Mouse (Mus musculus): ENCODE results near the gene Btbd2.

Btbd2 gene

GRCm38 (mm10) chr10:80656863-80657623, at the start of gene Btbd2:
Gene Btbd2, minus strand, starts transcription at chr10:80657071.
- DNase-seq (ENCODE audit: low spot score), result no peak

DNA sequence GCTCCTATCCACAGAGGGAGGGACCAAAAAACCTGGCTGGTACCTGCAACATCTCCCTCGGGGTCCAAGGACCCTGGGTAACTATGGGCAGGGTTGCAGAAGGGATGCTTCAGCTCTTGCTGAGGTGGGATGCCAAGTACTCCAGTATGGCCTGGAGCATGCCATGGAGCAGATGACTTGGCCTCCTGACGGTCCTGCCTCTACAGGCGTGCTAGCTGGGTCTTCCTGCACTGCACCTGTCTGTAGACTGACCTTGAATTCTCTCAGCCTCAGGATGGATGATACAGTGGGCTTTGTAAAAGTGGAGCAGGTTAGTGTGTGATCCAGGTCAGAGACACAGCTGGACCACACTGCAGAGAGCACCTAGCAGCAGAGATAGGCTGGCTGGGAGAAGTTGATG, 48.6 kb upstream of the Btbd2 start:
- DNase-seq (ENCODE audit: low spot score), result no peak

DNA sequence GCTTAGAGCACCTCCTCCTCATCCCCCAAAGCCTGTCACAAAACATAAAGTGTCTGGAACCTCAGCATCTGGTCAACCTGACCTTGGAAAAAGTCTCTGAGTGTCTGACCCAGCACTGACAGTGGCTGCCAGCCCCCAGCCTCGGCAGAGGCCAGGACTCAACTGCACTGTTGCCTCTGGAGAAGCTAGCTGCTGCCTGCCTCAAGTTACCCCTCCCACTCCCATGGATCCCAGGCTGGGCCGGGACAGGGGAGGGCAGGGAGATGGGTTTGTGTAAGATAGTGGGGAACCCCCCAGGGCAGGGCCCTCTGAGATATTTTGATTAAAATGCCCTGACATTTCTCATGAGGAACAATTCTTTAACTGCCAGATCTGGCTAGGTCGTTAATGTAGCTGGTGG, 48.2 kb upstream of the Btbd2 start:
- DNase-seq (ENCODE audit: low spot score), result no peak

- no peak for DNase-seq (ENCODE audit: low spot score)
These were observed 47.5 kb upstream of the Btbd2 start for GRCm38 (mm10) chr10:80704418-80704817.

DNA sequence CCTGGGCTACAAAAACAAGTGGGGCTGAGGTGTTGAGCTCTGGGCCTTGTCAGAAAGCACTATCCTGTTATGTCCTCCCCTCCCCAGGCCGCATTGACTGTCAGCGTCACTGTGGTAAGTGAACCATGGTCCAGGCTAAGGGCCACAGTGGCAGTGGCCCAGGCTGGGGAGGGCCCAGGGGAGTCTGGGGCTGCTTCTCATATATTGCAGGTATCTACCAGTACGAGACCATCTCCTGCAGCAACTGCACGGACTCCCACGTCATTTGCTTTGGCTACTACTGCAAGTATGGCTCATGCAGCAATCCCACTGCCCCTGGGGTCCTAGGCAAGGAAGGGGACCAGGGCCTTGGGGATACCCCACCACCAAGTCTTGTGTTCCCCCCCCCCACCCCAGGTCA, 46.8 kb upstream of the Btbd2 start:
- DNase-seq (ENCODE audit: low spot score), result no peak

DNA sequence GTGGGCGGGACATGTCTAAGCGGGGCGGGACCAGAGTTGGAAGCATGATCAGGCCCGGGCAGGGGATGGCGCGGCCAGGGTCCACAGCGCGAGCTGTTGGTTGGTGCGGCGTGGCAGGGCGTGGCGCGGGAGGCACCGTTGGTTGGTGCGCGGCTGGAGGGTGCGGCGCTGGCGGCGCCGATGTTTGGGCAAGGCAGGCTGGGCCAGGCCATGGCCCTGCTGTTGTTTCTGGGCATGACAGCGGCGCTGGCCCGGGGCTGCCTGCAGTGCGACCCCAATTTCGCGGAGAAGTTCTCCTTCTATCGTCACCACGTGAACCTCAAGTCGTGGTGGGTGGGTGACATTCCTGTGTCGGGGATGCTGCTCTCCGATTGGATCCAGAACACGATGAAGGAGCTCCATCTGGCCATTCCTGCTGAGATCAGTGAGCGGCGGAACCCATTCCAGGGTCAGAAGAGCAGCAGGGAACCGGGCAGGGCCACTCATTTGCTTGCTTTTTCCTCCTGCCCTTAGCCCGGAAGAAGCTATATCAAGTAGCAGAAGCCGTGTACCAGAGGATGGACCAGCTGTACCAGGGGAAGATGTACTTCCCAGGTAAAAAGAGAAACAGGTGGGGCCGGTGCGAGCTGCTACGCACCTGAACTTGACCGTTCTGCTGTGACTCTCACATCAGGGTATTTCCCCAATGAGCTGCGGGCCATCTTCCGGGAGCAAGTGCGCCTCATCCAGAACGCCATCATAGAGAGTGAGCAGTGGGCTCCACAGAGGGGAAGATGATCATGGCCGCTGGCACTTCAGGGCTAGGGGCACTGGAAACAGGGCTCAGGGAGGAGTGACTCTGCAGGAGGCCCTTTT, 45.9 kb upstream of the Btbd2 start:
- peak; percentile 96 for DNase-seq (ENCODE audit: low spot score)

DNA sequence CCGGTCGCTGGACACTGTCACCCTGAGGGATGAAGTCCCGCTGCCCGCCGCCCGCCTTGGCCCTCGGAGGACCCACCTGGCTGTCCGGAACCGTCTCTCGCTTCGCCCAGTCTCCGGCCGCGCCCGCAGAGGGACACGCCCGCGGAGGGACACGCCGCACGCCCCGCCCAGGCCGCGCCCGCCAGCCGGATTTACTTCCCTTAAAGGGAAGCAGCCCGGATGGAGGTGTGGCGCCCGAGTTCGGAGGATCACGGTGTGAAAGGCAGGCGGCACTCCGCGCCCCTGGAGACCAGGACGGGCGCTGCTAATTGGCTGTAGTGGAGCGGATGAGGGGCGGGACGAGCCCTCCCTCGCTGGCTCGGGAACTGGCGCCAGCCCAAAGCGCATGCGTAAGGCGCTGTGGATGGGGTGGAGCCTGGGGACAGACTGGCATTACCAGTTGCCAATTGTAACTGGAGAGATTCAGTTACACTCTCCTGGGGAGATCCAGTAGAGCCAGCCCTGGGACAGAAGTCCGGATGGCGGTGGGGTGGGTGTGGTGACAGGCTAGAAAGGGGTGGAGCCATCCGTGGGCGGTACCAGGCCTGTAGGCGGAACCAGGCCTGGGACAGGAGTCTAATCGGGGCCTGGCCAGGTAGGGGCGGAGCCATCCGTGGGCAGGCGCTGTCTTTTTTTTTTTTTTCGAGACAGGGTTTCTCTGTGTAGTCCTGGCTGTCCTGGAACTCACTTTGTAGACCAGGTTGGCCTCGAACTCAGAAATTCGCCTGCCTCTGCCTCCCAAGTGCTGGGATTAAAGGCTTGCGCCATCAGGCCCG, 45.1 kb upstream of the Btbd2 start, which contains the start of the genes Mob3a and Izumo4:
TSS of gene Mob3a (minus strand) at position 257 of the 815 bp plus-strand sequence.
TSS of gene Izumo4 (plus strand) at position 464 of the 815 bp plus-strand sequence.
- DNase-seq (ENCODE audit: low spot score), result peak; percentile 100

DNA sequence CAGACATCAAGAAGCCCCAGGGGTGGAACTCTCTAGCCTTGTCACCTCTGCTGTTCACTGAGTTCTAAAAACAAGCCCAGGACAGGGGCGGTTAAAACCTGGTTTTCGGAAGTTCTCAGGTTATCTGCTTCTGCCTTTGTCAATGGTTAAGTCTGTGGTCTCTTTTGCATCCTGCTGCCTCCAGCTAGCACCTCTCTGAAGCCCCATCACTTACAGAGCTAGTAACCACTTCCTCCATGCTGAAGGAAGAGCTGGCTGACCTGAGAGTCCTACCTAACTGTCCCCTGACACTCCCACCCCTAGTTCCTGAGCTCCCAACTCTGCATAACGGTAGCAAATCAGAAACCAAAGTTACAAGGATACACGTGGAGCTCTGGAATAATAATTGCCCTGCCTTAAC, 43.9 kb upstream of the Btbd2 start:
- DNase-seq (ENCODE audit: low spot score), result no peak

- DNase-seq (ENCODE audit: low spot score), result no peak
These were observed 43.2 kb upstream of the Btbd2 start for GRCm38 (mm10) chr10:80700038-80700504.

DNA sequence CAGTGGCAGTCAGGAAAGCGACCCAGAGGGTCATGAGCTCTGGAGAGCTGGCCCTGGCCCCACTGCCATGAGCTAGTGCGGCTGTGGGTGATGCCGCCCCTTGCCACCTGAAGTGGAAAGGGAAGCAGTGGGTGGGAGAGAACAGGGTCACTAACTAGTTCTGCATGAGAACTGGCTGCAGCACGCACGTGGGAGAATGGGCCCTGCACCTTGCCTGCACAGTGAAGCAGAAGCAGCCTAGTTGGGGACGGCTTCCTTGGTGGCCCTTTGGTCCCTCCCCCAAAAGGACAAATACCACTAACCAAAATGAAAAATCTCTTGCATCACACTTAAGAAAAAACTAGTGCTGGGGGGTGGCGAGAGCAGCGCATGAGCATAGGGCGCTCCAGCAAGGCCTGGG, 41.7 kb upstream of the Btbd2 start:
- DNase-seq (ENCODE audit: low spot score), result no peak

DNA sequence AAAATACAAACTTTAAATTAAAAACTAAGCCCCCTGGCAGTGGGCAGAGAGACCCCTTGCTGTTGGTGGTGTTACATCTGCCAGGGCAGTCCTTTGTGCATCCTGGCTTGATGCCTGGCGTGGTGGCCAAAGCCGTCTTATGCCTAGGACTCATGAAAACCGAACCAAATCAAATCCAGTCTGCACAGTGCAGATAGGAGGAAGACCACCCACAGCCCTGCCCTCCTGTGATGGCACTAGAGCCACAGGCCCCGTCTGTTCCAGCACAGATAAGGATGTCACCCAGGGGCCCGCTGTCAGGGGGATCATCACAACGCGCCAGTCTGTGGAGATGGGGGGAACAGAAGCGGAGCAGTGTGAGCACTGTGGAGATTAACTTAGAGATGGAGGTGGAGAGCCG, 40.9 kb upstream of the Btbd2 start:
- no peak for DNase-seq (ENCODE audit: low spot score)

DNA sequence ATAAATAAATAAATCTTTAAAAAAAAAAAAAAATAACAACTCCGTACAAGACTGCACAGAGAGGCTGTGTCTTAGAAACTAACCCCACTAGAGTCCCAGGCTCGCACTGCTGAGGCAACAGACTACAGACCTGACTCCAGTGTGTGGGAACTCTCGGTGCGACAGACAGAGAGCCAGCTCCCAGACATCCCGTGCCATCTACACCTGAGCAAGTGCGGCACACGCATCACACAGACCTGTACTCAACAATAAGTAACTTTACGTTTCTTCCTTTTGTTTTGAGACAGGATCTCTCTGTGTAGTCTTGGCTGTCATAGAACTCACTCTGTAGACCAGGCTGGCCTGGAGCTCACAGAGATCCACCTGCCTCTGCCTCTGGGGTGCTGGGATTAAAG, 40.5 kb upstream of the Btbd2 start:
- DNase-seq (ENCODE audit: low spot score), result no peak

DNA sequence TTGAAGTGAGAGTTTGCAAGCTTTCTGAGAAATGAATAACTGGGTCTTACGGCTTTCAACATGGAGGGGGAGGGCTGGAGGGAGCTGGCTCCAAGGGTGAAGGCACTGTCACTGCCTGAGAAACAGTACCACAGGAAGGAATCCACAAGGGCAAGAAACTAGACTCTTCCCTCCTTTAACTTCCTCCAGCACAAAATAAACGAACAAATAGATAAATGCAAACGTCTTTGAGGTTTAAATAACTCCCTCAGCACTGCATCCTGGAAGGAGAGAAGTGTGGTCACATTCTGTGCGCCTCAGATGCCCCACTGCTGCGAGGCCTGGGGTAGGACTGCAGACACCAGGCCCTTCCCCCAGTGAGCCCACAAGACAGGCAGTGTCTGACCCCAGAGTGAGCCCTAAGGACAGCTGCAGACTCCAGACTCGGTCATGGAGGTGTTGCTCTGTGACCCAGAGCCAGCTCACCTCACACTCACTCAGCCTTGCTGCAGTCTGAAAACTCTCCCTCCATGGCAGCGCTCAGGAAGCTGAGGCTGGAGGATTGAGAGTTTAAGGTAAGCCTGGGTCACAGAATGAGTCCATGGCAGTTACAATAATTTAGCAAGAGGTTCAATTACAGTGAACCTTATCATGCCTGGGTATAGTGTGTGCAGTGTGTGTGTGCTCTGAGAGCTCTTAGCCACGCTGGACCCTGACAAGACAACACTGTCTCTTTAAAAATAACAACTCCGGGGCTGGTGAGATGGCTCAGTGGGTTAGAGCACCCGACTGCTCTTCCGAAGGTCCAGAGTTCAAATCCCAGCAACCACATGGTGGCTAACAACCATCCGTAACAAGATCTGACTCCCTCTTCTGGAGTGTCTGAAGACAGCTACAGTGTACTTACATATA, 39.9 kb upstream of the Btbd2 start:
- DNase-seq (ENCODE audit: low spot score), result no peak

DNA sequence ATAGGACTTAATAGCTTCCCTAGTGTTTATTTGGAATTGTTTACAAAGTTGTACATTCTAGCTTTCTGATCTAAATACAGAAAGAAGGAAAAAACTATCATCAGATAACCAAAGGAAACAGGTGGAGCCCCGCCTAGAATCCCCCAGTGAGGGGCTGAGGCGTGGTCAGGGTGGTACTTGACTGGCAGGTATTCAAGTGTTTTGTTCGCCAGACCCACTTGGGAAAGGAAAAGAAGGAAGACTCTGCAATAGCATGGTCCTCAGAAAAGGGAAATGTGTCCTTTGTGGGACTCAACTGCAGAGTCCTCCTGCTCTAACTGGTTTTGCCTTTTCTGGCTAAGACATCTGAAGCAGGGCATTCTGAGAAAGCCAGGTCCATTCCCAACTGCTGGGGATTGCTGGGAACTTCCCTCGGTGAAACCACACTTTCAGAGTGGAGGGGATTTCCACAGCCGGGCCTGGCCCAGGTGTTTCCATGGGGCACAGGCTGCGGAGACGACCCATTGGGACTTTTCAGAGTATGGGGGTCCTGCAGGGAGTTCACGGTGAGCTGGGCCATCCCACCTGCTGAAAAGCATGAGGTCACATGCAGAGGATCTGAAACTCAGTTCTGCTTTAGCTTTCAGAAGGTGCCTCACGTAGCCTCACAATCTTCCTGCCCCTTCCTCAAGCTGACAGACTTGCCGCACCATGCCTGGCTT, 39.1 kb upstream of the Btbd2 start:
- peak; percentile 24 for DNase-seq (ENCODE audit: low spot score)

GRCm38 (mm10) chr10:80695186-80695585, 38.3 kb upstream of the Btbd2 start:
- peak; percentile 92 for DNase-seq (ENCODE audit: low spot score)

- DNase-seq (ENCODE audit: low spot score), result no peak
These were observed 37.5 kb upstream of the Btbd2 start for GRCm38 (mm10) chr10:80694159-80694938.

DNA sequence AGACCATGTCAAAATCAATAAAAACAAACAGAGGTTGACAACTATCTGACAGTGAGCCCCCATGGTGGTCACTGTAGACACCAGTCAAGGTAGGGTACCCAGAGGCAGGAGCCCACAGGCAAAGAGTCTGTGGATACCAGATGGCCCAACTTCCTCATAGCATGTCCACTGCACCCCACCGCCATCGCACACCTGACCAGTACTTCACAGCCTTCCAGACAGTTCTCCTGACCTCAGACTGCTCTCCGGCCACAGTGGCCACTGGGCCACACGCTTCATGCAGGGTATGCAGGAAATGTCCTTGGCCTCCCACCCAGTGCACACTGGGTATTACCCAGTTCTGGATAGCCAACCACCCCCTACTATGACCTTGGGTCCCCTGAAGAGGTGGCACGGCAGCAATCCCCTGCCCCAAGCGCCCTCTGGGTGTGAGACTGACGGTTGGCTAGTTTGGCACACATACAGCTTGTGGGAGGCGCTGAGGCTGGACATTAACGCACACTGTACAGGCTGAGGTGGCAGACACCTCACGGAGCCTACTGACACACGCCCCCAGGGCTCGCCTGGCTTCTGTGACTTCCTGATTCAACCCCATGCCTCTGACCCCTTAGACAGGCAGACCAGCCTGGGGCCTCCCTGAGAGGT, 36.7 kb upstream of the Btbd2 start:
- DNase-seq (ENCODE audit: low spot score), result no peak

DNA sequence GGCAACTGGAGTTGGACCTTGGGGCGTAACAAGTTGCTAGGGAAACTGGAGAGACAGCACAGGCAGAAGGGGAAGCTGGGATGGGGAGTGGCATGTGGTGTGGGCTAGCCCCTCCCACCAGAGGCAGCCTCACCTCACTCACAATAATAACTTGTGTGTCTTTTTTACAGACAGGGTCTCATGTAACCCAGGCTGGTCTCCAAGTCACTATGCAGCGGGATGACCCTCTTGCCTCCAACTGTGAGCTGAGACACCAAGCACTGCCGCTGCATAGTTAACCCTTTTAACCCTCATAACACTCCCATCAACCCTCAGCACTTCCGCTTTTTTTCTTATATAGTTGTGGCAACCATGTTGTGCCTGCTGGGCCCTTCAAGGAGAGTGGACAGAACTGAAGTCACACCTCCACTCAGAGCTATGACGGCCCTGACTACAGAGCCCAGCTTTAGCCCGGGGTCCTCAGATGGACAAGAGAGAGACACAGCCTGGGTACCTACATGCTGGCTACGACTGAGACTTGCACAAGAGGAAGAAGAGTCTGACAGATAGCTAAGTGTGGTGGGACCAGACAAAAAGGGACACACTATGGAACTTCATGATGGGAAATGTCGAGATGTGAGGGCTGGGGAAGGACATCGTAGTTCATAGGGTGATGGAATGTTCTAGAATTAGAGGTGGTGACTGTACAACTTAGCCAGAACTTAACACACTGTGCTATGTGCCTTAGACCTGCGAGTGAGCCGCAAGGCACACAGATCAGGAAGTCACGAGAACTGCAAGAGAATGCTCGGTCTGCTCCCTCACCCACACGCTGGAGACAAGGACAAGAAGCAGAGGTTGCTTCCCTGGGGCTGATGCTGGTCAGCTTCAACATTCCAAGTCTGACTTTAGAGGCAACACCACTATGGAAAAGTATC, 35.6 kb upstream of the Btbd2 start:
- peak; percentile 56 for DNase-seq (ENCODE audit: low spot score)
